10 mouse cellular contexts compared by ENCODE assay signal in the genomic region with DNA sequence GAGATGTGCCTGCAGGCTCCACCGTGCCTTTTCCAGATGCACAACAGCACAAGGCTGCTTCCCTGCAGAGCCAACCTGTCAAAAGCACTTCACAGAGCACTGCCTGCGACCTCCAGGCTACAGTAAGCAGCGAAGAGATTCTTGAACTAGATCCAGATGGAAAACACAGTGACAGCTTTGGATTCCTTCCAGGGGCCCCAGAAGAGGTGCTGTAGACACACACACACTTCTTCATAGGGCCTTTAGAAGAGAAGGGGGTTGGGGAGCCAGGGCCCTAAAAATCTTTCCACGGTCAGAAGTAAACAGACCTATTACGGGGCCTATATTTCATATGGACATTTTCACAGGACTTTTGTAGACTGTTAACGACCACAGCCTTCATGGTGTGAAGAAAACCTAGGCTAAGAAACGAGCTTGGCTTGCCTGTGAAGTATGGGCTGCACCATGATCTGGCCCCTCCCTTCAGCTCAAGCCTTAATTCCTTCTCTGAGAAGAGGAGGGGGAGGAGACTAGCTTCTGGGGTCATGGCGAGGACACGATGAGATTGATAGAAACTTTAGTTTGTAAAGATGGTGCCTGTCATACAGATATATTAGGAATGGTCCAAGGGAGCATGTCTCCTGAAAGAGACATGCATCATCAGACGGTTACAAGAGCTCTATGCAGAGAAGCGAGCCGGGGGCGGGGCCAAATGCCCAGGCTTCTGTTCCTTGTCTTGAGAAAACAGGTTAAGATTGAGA.
DNase-seq lines count a peak whose midpoint lies in the region; ATAC-seq and TF ChIP-seq lines count a peak whose summit lies in the region.
"Had no signal": no experiment of that assay in that cellular context is flagged by ENCODE, and none has a peak within 500 bp of the region (broad histone marks: within the 10 kb centered on the region; RNA-seq: fewer than 3 reads in every experiment).

No protein-coding gene starts in this region.

- H3K9ac ChIP-seq in midbrain, postnatal 0 days (replicated peaks; ENCODE audit: low read length, poor library complexity, severe bottlenecking), result no peak overlapping the region
- no peak overlapping the region for H3K9ac ChIP-seq in heart, embryonic 16.5 days (ENCODE audit: low read length)
- no peak overlapping the region for H3K9ac ChIP-seq in stomach, embryonic 16.5 days (ENCODE audit: low read length)
- no peak overlapping the region for H3K9ac ChIP-seq in forebrain, embryonic 16.5 days (replicated peaks; ENCODE audit: low read depth, low read length)

- H3K27me3 ChIP-seq in midbrain, postnatal 0 days (ENCODE audit: insufficient read depth, low read length), result no peaks in the 10 kb centered on the region
- H3K27me3 ChIP-seq in midbrain, embryonic 10.5 days (ENCODE audit: low read depth, poor library complexity, severe bottlenecking), result no peaks in the 10 kb centered on the region
- no peaks in the 10 kb centered on the region for H3K27me3 ChIP-seq in heart, embryonic 16.5 days (ENCODE audit: control insufficient read depth, insufficient read depth, low read length)
- no peaks in the 10 kb centered on the region for H3K27me3 ChIP-seq in limb, embryonic 10.5 days (ENCODE audit: low read depth, poor library complexity, severe bottlenecking)
- H3K27me3 ChIP-seq in stomach, embryonic 16.5 days (ENCODE audit: control insufficient read depth, insufficient read depth, low read length), result no peaks in the 10 kb centered on the region
- no peaks in the 10 kb centered on the region for H3K27me3 ChIP-seq in forebrain, embryonic 16.5 days (replicated peaks; ENCODE audit: control insufficient read depth, insufficient read depth, low read length)

- H3K27ac ChIP-seq in midbrain, postnatal 0 days (ENCODE audit: low read depth, low read length), result no peak overlapping the region
- no peak overlapping the region for H3K27ac ChIP-seq in midbrain, embryonic 10.5 days (replicated peaks)
- H3K27ac ChIP-seq in heart, embryonic 16.5 days (ENCODE audit: low read length), result peak overlapping the region; percentile 69
- H3K27ac ChIP-seq in limb, embryonic 10.5 days, result peak overlapping the region; percentile 69; the same call in 1 of the 2 replicates
- peak overlapping the region; percentile 85 for H3K27ac ChIP-seq in stomach, embryonic 16.5 days (ENCODE audit: low read length)
- H3K27ac ChIP-seq in forebrain, embryonic 16.5 days (ENCODE audit: low read length), result no peak overlapping the region

- H3K36me3 ChIP-seq in midbrain, postnatal 0 days (ENCODE audit: insufficient read depth, low read length), result no peaks in the 10 kb centered on the region
- no peaks in the 10 kb centered on the region for H3K36me3 ChIP-seq in midbrain, embryonic 10.5 days
- H3K36me3 ChIP-seq in heart, embryonic 16.5 days (ENCODE audit: control insufficient read depth, insufficient read depth), result no peaks in the 10 kb centered on the region
- H3K36me3 ChIP-seq in limb, embryonic 10.5 days, result no peaks in the 10 kb centered on the region
- no peaks in the 10 kb centered on the region for H3K36me3 ChIP-seq in stomach, embryonic 16.5 days (ENCODE audit: control insufficient read depth, insufficient read depth, low read length)
- H3K36me3 ChIP-seq in forebrain, embryonic 16.5 days (ENCODE audit: control insufficient read depth, insufficient read depth), result no peaks in the 10 kb centered on the region
- H3K36me3 ChIP-seq: G1E had no signal

- 64% methylated on average over 13 of the region's 13 CpGs for WGBS in midbrain, postnatal 0 days
- 77% methylated on average over 13 of the region's 13 CpGs for WGBS in midbrain, embryonic 10.5 days
- WGBS in heart, embryonic 16.5 days, result 32% methylated on average over 13 of the region's 13 CpGs
- 33% methylated on average over 13 of the region's 13 CpGs for WGBS in limb, embryonic 10.5 days
- WGBS in stomach, embryonic 16.5 days, result 30% methylated on average over 13 of the region's 13 CpGs
- WGBS in forebrain, embryonic 16.5 days, result 54% methylated on average over 13 of the region's 13 CpGs

- ATAC-seq in midbrain, postnatal 0 days (ENCODE audit: low FRiP score), result no peak
- peak; percentile 89 for ATAC-seq in heart, embryonic 16.5 days (replicated peaks; ENCODE audit: extremely low read depth, insufficient read depth, low FRiP score)
- ATAC-seq in stomach, embryonic 16.5 days (ENCODE audit: insufficient read depth, low FRiP score), result peak; percentile 88
- ATAC-seq in forebrain, embryonic 16.5 days, result no peak
- no peak for ATAC-seq in megakaryocyte-erythroid progenitor cell, adult 5-6 weeks (replicated peaks; ENCODE audit: low FRiP score, low TSS enrichment, poor library complexity, severe bottlenecking)

- DNase-seq in midbrain, postnatal 0 days (ENCODE audit: low spot score), result peak; percentile 59
- DNase-seq in midbrain, embryonic 10.5 days (ENCODE audit: low spot score), result no peak
- peak; percentile 49 for DNase-seq in limb, embryonic 10.5 days (ENCODE audit: low spot score)
- no peak for DNase-seq in layer of hippocampus, adult 11-12 months (ENCODE audit: low spot score)

- H3K4me2 ChIP-seq in midbrain, postnatal 0 days (ENCODE audit: low read depth, low read length, poor library complexity, severe bottlenecking), result no peak overlapping the region
- H3K4me2 ChIP-seq in heart, embryonic 16.5 days (ENCODE audit: low read depth, low read length), result peak overlapping the region; percentile 8; the same call in 1 of the 2 replicates
- H3K4me2 ChIP-seq in stomach, embryonic 16.5 days (ENCODE audit: low read depth, low read length), result no peak overlapping the region
- H3K4me2 ChIP-seq in forebrain, embryonic 16.5 days (ENCODE audit: low read length), result no peak overlapping the region

- H3K4me3 ChIP-seq in midbrain, postnatal 0 days (ENCODE audit: low read depth, low read length), result no peak overlapping the region
- no peak overlapping the region for H3K4me3 ChIP-seq in midbrain, embryonic 10.5 days
- H3K4me3 ChIP-seq in heart, embryonic 16.5 days (ENCODE audit: low read length), result no peak overlapping the region
- H3K4me3 ChIP-seq in limb, embryonic 10.5 days, result peak overlapping the region; percentile 9; the same call in 1 of the 2 replicates
- H3K4me3 ChIP-seq in stomach, embryonic 16.5 days (replicated peaks; ENCODE audit: low read length), result no peak overlapping the region
- no peak overlapping the region for H3K4me3 ChIP-seq in forebrain, embryonic 16.5 days (replicated peaks; ENCODE audit: low read length)
- H3K4me3 ChIP-seq: erythroblast, embryonic 14.5 days had no signal

- no peak for TF ChIP-seq CTCF in midbrain, postnatal 0 days (IDR thresholded peaks at IDR 0.05)

- H3K9me3 ChIP-seq in midbrain, postnatal 0 days (ENCODE audit: low read length), result no peaks in the 10 kb centered on the region
- no peaks in the 10 kb centered on the region for H3K9me3 ChIP-seq in midbrain, embryonic 10.5 days (replicated peaks)
- no peaks in the 10 kb centered on the region for H3K9me3 ChIP-seq in heart, embryonic 16.5 days (replicated peaks; ENCODE audit: control insufficient read depth, low read length)
- H3K9me3 ChIP-seq in limb, embryonic 10.5 days (replicated peaks), result no peaks in the 10 kb centered on the region
- H3K9me3 ChIP-seq in stomach, embryonic 16.5 days (replicated peaks; ENCODE audit: control insufficient read depth, low read length), result no peaks in the 10 kb centered on the region
- H3K9me3 ChIP-seq in forebrain, embryonic 16.5 days (ENCODE audit: control insufficient read depth, low read length), result no peaks in the 10 kb centered on the region

- H3K4me1 ChIP-seq in midbrain, postnatal 0 days (ENCODE audit: insufficient read depth, low read length), result no peaks in the 10 kb centered on the region
- no peaks in the 10 kb centered on the region for H3K4me1 ChIP-seq in midbrain, embryonic 10.5 days
- H3K4me1 ChIP-seq in heart, embryonic 16.5 days (ENCODE audit: control insufficient read depth, insufficient read depth, low read length), result peaks cover 18% of the 10 kb centered on the region
- peaks cover 20% of the 10 kb centered on the region for H3K4me1 ChIP-seq in limb, embryonic 10.5 days
- H3K4me1 ChIP-seq in stomach, embryonic 16.5 days (ENCODE audit: control insufficient read depth, insufficient read depth, low read length), result peaks cover 11% of the 10 kb centered on the region; the same call in 1 of the 2 replicates
- H3K4me1 ChIP-seq in forebrain, embryonic 16.5 days (replicated peaks; ENCODE audit: control insufficient read depth, insufficient read depth, low read length), result peaks cover 3% of the 10 kb centered on the region; the same call in 1 of the 2 replicates

Comparison
In these comparisons a context has a peak if more than half of its experiments do, and no peak if none do; other contexts are left out.
1. DNase-seq: peak in midbrain, postnatal 0 days (single experiment) and limb, embryonic 10.5 days (single experiment); none in midbrain, embryonic 10.5 days (single experiment) and layer of hippocampus, adult 11-12 months (single experiment).
2. ATAC-seq: peak in heart, embryonic 16.5 days (single experiment) and stomach, embryonic 16.5 days (single experiment); none in midbrain, postnatal 0 days (single experiment), forebrain, embryonic 16.5 days (single experiment) and megakaryocyte-erythroid progenitor cell, adult 5-6 weeks (single experiment).
3. H3K27ac ChIP-seq: peak in heart, embryonic 16.5 days (single experiment), limb, embryonic 10.5 days (single experiment) and stomach, embryonic 16.5 days (single experiment); none in midbrain, postnatal 0 days (single experiment), midbrain, embryonic 10.5 days (single experiment) and forebrain, embryonic 16.5 days (single experiment).